ENCODE assay signal across 9 mouse cellular contexts in the genomic region with DNA sequence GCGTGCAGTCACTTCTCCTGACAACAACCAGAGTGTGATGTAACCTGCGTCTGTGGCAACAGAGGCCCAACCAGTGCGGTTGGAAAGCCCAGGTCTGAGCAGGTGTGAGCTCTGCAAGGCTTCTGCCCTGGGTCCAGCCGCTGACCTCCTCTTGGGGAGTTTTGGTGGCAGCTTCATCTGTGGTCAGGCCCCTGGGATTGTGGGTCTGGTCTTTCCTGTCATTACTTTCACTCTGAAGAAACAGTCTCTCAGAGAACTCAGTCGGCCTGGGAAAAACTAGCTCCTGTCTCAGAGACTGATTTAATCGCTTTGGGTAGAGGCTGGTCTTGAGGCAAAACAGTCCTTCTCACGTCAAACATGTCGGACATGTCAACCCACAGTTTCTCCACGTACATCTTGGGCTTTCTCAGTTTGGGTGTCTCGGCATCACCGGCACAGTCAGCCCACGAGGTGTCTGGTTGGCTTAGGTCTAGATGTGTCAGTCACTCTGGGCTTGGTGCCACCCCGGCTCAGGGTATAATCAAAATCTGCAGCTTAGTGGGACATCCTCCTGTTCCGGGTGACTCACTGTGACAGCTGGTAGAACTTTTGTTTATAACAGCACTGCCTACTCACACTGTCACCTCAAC.
A peak's percentile ranks its signal among the peaks of the same experiment; 100 is the strongest.
DNase-seq lines count a peak whose midpoint lies in the region; ATAC-seq and TF ChIP-seq lines count a peak whose summit lies in the region.
"Had no signal": no experiment of that assay in that cellular context is flagged by ENCODE, and none has a peak within 500 bp of the region (broad histone marks: within the 10 kb centered on the region; RNA-seq: fewer than 3 reads in every experiment).

No protein-coding gene starts in this region.

- no peak overlapping the region for H3K9ac ChIP-seq in midbrain, postnatal 0 days (replicated peaks; ENCODE audit: low read length, poor library complexity, severe bottlenecking)
- H3K9ac ChIP-seq in midbrain, embryonic 14.5 days (replicated peaks; ENCODE audit: low read length): no peak overlapping the region
- H3K9ac ChIP-seq: heart, embryonic 13.5 days had no signal

- no peaks in the 10 kb centered on the region for H3K36me3 ChIP-seq in midbrain, postnatal 0 days (ENCODE audit: insufficient read depth, low read length)
- H3K36me3 ChIP-seq in midbrain, embryonic 14.5 days (ENCODE audit: control insufficient read depth, insufficient read depth, low read length): no peaks in the 10 kb centered on the region
- H3K36me3 ChIP-seq: heart, embryonic 13.5 days had no signal

- no peak overlapping the region for H3K27ac ChIP-seq in midbrain, postnatal 0 days (ENCODE audit: low read depth, low read length)
- H3K27ac ChIP-seq in midbrain, embryonic 14.5 days (replicated peaks; ENCODE audit: low read depth, low read length): no peak overlapping the region
- H3K27ac ChIP-seq: heart, embryonic 13.5 days had no signal

- H3K4me1 ChIP-seq in midbrain, postnatal 0 days (ENCODE audit: insufficient read depth, low read length): no peaks in the 10 kb centered on the region
- 0 out of 2 replicates have a peak, but pooled peaks cover 5% of the 10 kb centered on the region for H3K4me1 ChIP-seq in midbrain, embryonic 14.5 days (ENCODE audit: control insufficient read depth, insufficient read depth, low read length)
- H3K4me1 ChIP-seq: heart, embryonic 13.5 days had no signal

- H3K9me3 ChIP-seq in midbrain, postnatal 0 days (ENCODE audit: low read length): no peaks in the 10 kb centered on the region
- H3K9me3 ChIP-seq in midbrain, embryonic 14.5 days (ENCODE audit: control insufficient read depth, low read length): no peaks in the 10 kb centered on the region
- H3K9me3 ChIP-seq: heart, embryonic 13.5 days had no signal

- no peak overlapping the region for H3K4me2 ChIP-seq in midbrain, postnatal 0 days (ENCODE audit: low read depth, low read length, poor library complexity, severe bottlenecking)
- H3K4me2 ChIP-seq in midbrain, embryonic 14.5 days (ENCODE audit: low read length): no peak overlapping the region
- H3K4me2 ChIP-seq: heart, embryonic 13.5 days had no signal

- TF ChIP-seq CTCF in midbrain, postnatal 0 days (IDR thresholded peaks at IDR 0.05): no peak

- no peak overlapping the region for H3K4me3 ChIP-seq in midbrain, postnatal 0 days (ENCODE audit: low read depth, low read length)
- no peak overlapping the region for H3K4me3 ChIP-seq in midbrain, embryonic 14.5 days (replicated peaks; ENCODE audit: low read depth, low read length)
- H3K4me3 ChIP-seq: heart, embryonic 13.5 days had no signal

- DNase-seq in midbrain, postnatal 0 days (ENCODE audit: low spot score): peak; percentile 36
- no peak for DNase-seq in midbrain, embryonic 14.5 days
- peak; percentile 77 for DNase-seq in layer of hippocampus, adult 11-12 months (ENCODE audit: low spot score)
- peak; percentile 60 for DNase-seq in thymus, postnatal 14 days
- DNase-seq in cerebellum, adult 9-11 months: no peak
- no peak for DNase-seq in gastrocnemius, adult 8-10 months (ENCODE audit: low spot score in 2 of 2)
- DNase-seq in heart, adult 9 months (ENCODE audit: low spot score in 2 of 2): no peak

- WGBS in midbrain, postnatal 0 days: 87% methylated on average over 14 of the region's 14 CpGs
- WGBS in midbrain, embryonic 14.5 days: 87% methylated on average over 14 of the region's 14 CpGs

- H3K27me3 ChIP-seq in midbrain, postnatal 0 days (ENCODE audit: insufficient read depth, low read length): no peaks in the 10 kb centered on the region
- no peaks in the 10 kb centered on the region for H3K27me3 ChIP-seq in midbrain, embryonic 14.5 days (ENCODE audit: control insufficient read depth, insufficient read depth, low read length)
- H3K27me3 ChIP-seq: heart, embryonic 13.5 days had no signal

- no peak for ATAC-seq in midbrain, postnatal 0 days (ENCODE audit: low FRiP score)
- no peak for ATAC-seq in midbrain, embryonic 14.5 days (ENCODE audit: low FRiP score, low TSS enrichment)
- ATAC-seq in megakaryocyte-erythroid progenitor cell, adult 5-6 weeks (replicated peaks; ENCODE audit: low FRiP score, low TSS enrichment, poor library complexity, severe bottlenecking): peak; percentile 88

Comparison
In these comparisons a context has a peak if more than half of its experiments do, and no peak if none do; other contexts are left out.
1. DNase-seq: peak in midbrain, postnatal 0 days (single experiment), layer of hippocampus, adult 11-12 months (single experiment) and thymus, postnatal 14 days (single experiment); none in midbrain, embryonic 14.5 days (single experiment), cerebellum, adult 9-11 months (single experiment), gastrocnemius, adult 8-10 months (0 of 2) and heart, adult 9 months (0 of 2).